Mouse (Mus musculus) testis, adult 2 months (tissue): Measurements from ENCODE around the gene Klhl40.

ENCODE experiments used
- CTCF ChIP-seq: fragments of 200-500 bp; IDR thresholded peaks from 2 replicates; pipeline ENCODE4 v1.5.1; 2012; ENCODE audit warnings: low read depth, mild to moderate bottlenecking, inconsistent platforms, low read length, moderate library complexity; ENCODE audit not compliant: control insufficient read depth, insufficient read depth, insufficient replicate concordance
- POLR2A ChIP-seq: fragments of 200-500 bp; IDR thresholded peaks from 2 replicates; pipeline ENCODE4 v1.6.1; 2012; ENCODE audit warnings: low read depth, mild to moderate bottlenecking, inconsistent platforms, low read length, moderate library complexity; ENCODE audit not compliant: control insufficient read depth

- no peak for TF ChIP-seq POLR2A
- TF ChIP-seq CTCF = no peak
These were observed 41.8 kb downstream of the Klhl40 start for GRCm38 (mm10) chr9:121819073-121819770.
